Mouse (Mus musculus) liver, postnatal 0 days (tissue): ENCODE measurements around the gene Tex12. TPM values are rescaled to one million over a fixed set of nuclear protein-coding genes. Genes with fewer than 3 reads are reported as not detected.
A peak's percentile ranks its signal among the peaks of the same experiment; 100 is the strongest.

Source experiments
- ATAC-seq: fragments of 200-750 bp; cut with Nextera tagmentation; 2 replicates; pipeline ENCODE4 v1.8.0; 2017; ENCODE audit warnings: mild to moderate bottlenecking, moderate library complexity
- DNase-seq: peaks from one replicate; pipeline ENCODE4 v3.0.0-alpha.2; 2016
- H3K27ac ChIP-seq: fragments of 300-500 bp; sonication (generic); 2 replicates; pipeline ENCODE4 v1.5.1; 2014; ENCODE audit warnings: antibody characterized with exemption, moderate library complexity, mild to moderate bottlenecking, low read depth
- H3K27me3 ChIP-seq: fragments of 300-500 bp; sonication (generic); 2 replicates; pipeline ENCODE4 v1.6.1; 2014; ENCODE audit warnings: low read length, control low read depth, mixed read lengths; ENCODE audit not compliant: insufficient read depth
- H3K36me3 ChIP-seq: fragments of 300-500 bp; sonication (generic); replicated peaks from 2 replicates; pipeline ENCODE4 v1.6.1; 2014; ENCODE audit warnings: mild to moderate bottlenecking, control low read depth, low read length, moderate library complexity, mixed read lengths; ENCODE audit not compliant: insufficient read depth
- H3K4me1 ChIP-seq: fragments of 300-500 bp; sonication (generic); 2 replicates; pipeline ENCODE4 v1.6.1; 2014; ENCODE audit warnings: antibody characterized with exemption, mild to moderate bottlenecking, control low read depth; ENCODE audit not compliant: insufficient read depth
- H3K4me2 ChIP-seq: fragments of 300-500 bp; sonication (generic); 2 replicates; pipeline ENCODE4 v1.6.1; 2014; ENCODE audit warnings: low read depth, mild to moderate bottlenecking, low read length, moderate library complexity, mixed read lengths
- H3K4me3 ChIP-seq: fragments of 300-500 bp; sonication (generic); 2 replicates; pipeline ENCODE4 v1.5.1; 2014; ENCODE audit warnings: low read depth, low read length
- H3K9ac ChIP-seq: fragments of 300-500 bp; sonication (generic); replicated peaks from 2 replicates; pipeline ENCODE4 v1.6.1; 2014; ENCODE audit warnings: mild to moderate bottlenecking, moderate library complexity
- H3K9me3 ChIP-seq: fragments of 300-500 bp; sonication (generic); 2 replicates; pipeline ENCODE4 v1.6.1; 2016; ENCODE audit warnings: mild to moderate bottlenecking, control low read depth, low read length, mixed read lengths
- CTCF ChIP-seq: sonication (generic); IDR thresholded peaks from 2 replicates; pipeline ENCODE4 v1.5.1; 2016; ENCODE audit warnings: antibody characterized with exemption, low read depth
- EP300 ChIP-seq: IDR thresholded peaks from 2 replicates; pipeline ENCODE4 v1.6.1; 2016; ENCODE audit warnings: antibody characterized with exemption, low read depth, mild to moderate bottlenecking
- WGBS: fragments of 180-500 bp; shearing (Covaris S2); extraction: QIAGEN DNeasy Blood & Tissue Kit; methylation state at CpG from one replicate; pipeline ENCODE4 v1.1.7; 2014; ENCODE audit not compliant: insufficient replicate concordance; 5-methylcytosine and 5-hydroxymethylcytosine counted together
- polyA plus RNA-seq: library from polyadenylated mRNA; unstranded; fragments of >200 nt; fragmentation: Nextera tagmentation; extraction: Ambion mirVana; gene quantifications from 2 replicates; pipeline ENCODE4 v1.2.1, GENCODE M21; 2015

The Tex12 gene
- polyA plus RNA-seq, 1 experiment from 2014 or later = not detected

DNA sequence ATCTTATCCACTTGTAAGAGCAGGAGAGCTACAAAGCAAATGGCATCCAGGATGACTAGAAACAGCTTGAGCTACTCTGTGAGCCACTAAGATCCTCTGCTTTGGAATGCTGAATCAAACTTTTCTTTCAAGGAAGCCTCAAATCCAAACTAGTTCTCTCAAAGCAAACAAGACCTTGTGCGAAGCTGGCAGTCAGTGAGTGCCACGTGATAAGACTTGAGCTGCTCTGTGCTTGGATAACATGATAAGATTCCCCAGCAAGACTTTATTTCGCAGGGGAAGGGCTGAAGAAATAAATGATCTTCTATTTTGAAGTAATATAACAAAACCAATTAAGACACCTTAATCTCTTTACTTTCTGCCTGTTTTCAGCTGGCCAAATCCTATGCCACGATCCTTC, 4.8 kb upstream of the Tex12 start:
- Histone ChIP-seq H3K9ac (no peak overlapping the region), H3K27me3 (no peaks in the 10 kb centered on the region), H3K36me3 (no peaks in the 10 kb centered on the region), H3K4me3 (no peak overlapping the region), H3K4me1 (no peaks in the 10 kb centered on the region), H3K27ac (no peak overlapping the region), H3K4me2 (no peak overlapping the region), H3K9me3 (no peaks in the 10 kb centered on the region)
- no peak for ATAC-seq
- 43% methylated on average over 4 of the region's 4 CpGs for WGBS
- no peak for DNase-seq
- TF ChIP-seq CTCF = no peak
- TF ChIP-seq EP300 = no peak

DNA sequence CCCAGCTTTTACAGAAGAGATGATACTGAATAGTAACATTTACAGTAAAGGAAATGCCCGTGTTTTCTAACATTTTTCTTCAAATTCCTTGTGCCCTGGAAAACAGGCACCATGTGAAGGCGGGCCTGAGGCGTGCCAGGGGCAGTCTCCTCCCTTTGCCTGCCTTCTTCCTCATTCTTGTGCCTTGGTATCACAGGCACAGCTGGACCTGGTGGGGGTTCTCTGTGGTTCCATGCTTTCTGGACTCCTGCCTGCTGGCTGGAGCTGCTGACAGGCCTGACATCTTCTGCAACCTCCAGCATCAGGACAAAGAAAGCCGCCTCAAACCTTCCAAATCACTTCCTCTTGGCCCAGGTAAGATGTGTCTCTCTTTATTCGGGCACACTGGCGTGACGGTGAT, 4.0 kb upstream of the Tex12 start:
- Histone ChIP-seq H3K27me3 (no peaks in the 10 kb centered on the region), H3K36me3 (no peaks in the 10 kb centered on the region), H3K4me1 (no peaks in the 10 kb centered on the region), H3K27ac (no peak overlapping the region), H3K9me3 (no peaks in the 10 kb centered on the region), H3K4me3 (no peak overlapping the region), H3K9ac (no peak overlapping the region), H3K4me2 (no peak overlapping the region)
- ATAC-seq (no peak), DNase-seq (no peak)
- WGBS = 69% methylated on average over 7 of the region's 7 CpGs
- TF ChIP-seq EP300 = no peak
- TF ChIP-seq CTCF = no peak

DNA sequence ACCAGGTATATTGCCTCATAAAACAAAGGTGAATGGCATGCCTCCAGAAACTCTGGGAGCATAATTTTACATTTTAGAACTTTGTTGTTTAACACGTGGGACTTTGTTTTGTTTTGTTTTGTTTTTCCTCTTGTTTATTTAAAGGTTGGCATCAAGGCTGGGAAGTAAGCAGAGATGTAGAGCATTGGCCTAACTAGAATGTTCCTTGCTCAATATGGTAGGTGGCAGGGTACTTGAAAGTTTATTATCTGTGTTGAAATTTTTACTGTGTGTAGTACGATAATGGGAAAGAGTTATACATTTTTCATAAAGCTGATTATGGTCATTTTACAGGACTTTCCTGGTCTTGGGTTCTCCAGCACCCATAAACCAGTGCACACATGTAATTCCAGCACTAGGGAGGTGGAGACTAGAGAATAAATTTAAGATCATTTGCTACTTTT, 814 bp upstream of the Tex12 start:
- Histone ChIP-seq H3K4me1 (no peaks in the 10 kb centered on the region), H3K36me3 (no peaks in the 10 kb centered on the region), H3K9ac (no peak overlapping the region), H3K4me2 (no peak overlapping the region), H3K4me3 (no peak overlapping the region), H3K27me3 (no peaks in the 10 kb centered on the region), H3K27ac (no peak overlapping the region), H3K9me3 (no peaks in the 10 kb centered on the region)
- TF ChIP-seq CTCF (no peak), EP300 (no peak)
- WGBS = 70% methylated on average over 2 of the region's 2 CpGs
- DNase-seq (no peak), ATAC-seq (no peak)

GRCm38 (mm10) chr9:50555094-50555446, 6.1 kb downstream of the Tex12 start, which contains the start of gene Bco2:
TSS of gene Bco2 (minus strand) at chr9:50555181.
- Histone ChIP-seq H3K36me3 (no peaks in the 10 kb centered on the region), H3K27ac (peak within 1 kb of the TSS; percentile 84), H3K4me2 (peak within 1 kb of the TSS; percentile 65), H3K9ac (peak within 1 kb of the TSS; percentile 50), H3K4me3 (peak within 1 kb of the TSS; percentile 37), H3K9me3 (no peaks in the 10 kb centered on the region), H3K4me1 (peaks cover 7% of the 10 kb centered on the region; the same call in 1 of the 2 replicates), H3K27me3 (no peaks in the 10 kb centered on the region)
- ATAC-seq = peak; percentile 89
- no peak for DNase-seq
- TF ChIP-seq CTCF = no peak
- TF ChIP-seq EP300 = no peak
- WGBS = 52% methylated on average over 2 of the region's 2 CpGs

DNA sequence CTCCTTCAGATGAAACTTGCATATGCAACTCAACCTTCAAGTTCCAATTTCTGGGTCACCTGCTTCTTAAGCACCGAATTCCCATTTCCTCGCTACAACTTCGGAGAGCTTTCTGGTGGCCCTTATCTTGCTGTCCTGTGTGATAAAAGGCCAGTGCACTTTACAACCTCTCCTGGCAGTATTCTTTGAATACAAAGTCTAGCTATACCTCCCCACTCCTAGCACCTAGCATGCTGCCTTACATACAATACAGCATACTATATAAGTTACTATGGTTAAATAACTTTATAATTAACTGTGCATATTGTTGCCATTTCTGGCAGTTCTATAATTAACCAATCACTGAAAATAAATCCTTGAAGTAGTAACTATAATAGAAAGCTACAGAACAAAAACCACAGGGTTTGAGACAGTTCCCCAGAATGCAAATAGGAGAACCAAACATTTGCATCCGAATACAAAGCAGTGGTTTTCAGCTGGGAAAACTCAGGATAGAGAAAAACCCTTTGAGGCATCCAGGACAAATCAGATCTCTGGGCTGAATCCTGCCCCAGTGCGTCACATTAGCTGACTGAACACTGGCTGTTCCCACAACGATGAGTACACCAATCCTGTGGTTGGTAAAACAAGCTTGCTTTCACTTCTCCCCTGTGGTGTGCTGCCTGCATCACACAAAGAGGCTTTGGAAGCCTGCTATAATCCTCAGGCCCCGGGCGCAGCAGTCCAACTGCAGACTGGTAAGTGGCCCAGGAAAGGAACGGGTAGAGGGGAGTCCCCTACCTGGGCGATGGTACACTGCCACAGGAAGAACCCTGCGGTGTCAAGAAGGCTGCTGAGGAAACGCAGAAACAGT, 6.7 kb downstream of the Tex12 start, which contains the start of gene Il18:
Gene Il18, plus strand, starts transcription at position 587 of the 853 bp plus-strand sequence.
- Histone ChIP-seq H3K27ac (peak within 1 kb of the TSS; percentile 84), H3K36me3 (no peaks in the 10 kb centered on the region), H3K9ac (peak within 1 kb of the TSS; percentile 50), H3K4me3 (peak within 1 kb of the TSS; percentile 37), H3K27me3 (no peaks in the 10 kb centered on the region), H3K4me2 (peak within 1 kb of the TSS; percentile 65), H3K9me3 (no peaks in the 10 kb centered on the region), H3K4me1 (peaks cover 7% of the 10 kb centered on the region; the same call in 1 of the 2 replicates)
- no peak for TF ChIP-seq EP300
- no peak for TF ChIP-seq CTCF
- 28% methylated on average over 12 of the region's 12 CpGs for WGBS
- ATAC-seq = peak; percentile 88
- peak; percentile 33 for DNase-seq

DNA sequence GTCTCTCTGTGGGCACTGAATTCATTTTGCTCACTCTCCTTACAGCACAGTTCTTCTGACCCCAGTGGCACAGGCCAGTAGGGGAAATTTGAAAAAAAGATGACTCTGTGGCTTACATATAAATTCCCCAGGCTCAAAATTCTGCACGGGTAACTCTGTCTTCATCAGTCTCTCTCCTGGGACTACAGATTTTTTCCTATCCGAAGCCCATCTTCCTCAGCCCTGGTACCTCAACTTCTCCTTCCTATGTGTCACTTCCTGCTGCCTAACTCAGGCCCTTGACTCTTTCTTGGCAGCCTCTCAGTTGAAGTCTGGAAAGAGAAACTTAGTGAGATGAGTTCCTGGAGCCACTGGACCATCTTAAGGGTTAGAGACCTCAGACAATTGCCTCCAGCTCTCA, 7.6 kb downstream of the Tex12 start:
- TF ChIP-seq CTCF (no peak), EP300 (no peak)
- no peaks in the 10 kb centered on the region for H3K36me3 ChIP-seq

More for the DNA sequence above, 7.6 kb downstream of the Tex12 start:
- H3K4me3 ChIP-seq = no peak overlapping the region
- H3K4me1 ChIP-seq = peaks cover 7% of the 10 kb centered on the region; the same call in 1 of the 2 replicates
- no peaks in the 10 kb centered on the region for H3K9me3 ChIP-seq
- H3K9ac ChIP-seq = no peak overlapping the region
- H3K4me2 ChIP-seq = no peak overlapping the region
- WGBS = 43% methylated on average over 2 of the region's 2 CpGs
- no peaks in the 10 kb centered on the region for H3K27me3 ChIP-seq
- ATAC-seq (no peak), DNase-seq (no peak)
- no peak overlapping the region for H3K27ac ChIP-seq
